Mouse (Mus musculus): ENCODE measurements at regions not wholly inside any gene's neighbourhood (a gene's known extent, or its start where the extent isn't known, plus 50 kb on each side); places are given as distances from the start of the nearest gene placed in this dataset.
"Not testable (repeated sequence)": the region's sequence is repeated elsewhere in the genome, so short reads cannot be mapped to it uniquely, and the experiment has no call there.

GRCm38 (mm10) chr11:15027213-15027612 lies 428.1 kb downstream of the Pom121l12 start:
- TF ChIP-seq ZNF384 (IDR thresholded peaks at IDR 0.05; ENCODE audit: low read depth, low read length) (no peak), ZC3H11A (IDR thresholded peaks at IDR 0.05; ENCODE audit: borderline replicate concordance, low read depth, low read length) (no peak), MAFK (IDR thresholded peaks at IDR 0.05; ENCODE audit: insufficient read depth, low read depth, low read length) (no peak), HCFC1 (IDR thresholded peaks at IDR 0.05; ENCODE audit: borderline replicate concordance, insufficient read depth, low read length) (no peak)
- in situ Hi-C loops (cut with MboI; ENCODE audit: low sequenced_read_pairs in 2 of 2, unreplicated experiment in 2 of 2), result no loop called here
- H3K36me3 ChIP-seq (ENCODE audit: control insufficient read depth, insufficient read depth, low read length, poor library complexity, severe bottlenecking), result no peaks in the 10 kb centered on the region

GRCm38 (mm10) chr11:15042168-15042567 lies 443.1 kb downstream of the Pom121l12 start:
- TF ChIP-seq MAFK (IDR thresholded peaks at IDR 0.05; ENCODE audit: insufficient read depth, low read depth, low read length) (no peak), ZNF384 (IDR thresholded peaks at IDR 0.05; ENCODE audit: low read depth, low read length) (no peak)
- in situ Hi-C loops (cut with MboI; ENCODE audit: low sequenced_read_pairs in 2 of 2, unreplicated experiment in 2 of 2), result no loop called here

More at GRCm38 (mm10) chr11:15027213-15027612, 428.1 kb downstream of the Pom121l12 start:
- Histone ChIP-seq H3K4me3 (ENCODE audit: insufficient read depth in 1 of 2, low read depth in 1 of 2, low read length in 2 of 2, poor library complexity in 1 of 2, severe bottlenecking in 1 of 2) (no peak overlapping the region), H3K27ac (ENCODE audit: insufficient read depth, low read depth, low read length, poor library complexity, severe bottlenecking) (no peak overlapping the region), H3K9ac (ENCODE audit: insufficient read depth, low read depth, low read length, poor library complexity, severe bottlenecking) (no peak overlapping the region), H3K9me3 (ENCODE audit: control insufficient read depth, insufficient read depth, low read depth, low read length) (peaks cover 2% of the 10 kb centered on the region; the same call in 1 of the 2 replicates), H3K4me1 (ENCODE audit: control insufficient read depth in 2 of 2, insufficient read depth in 2 of 2, low read length in 2 of 2, poor library complexity in 1 of 2) (no peaks in the 10 kb centered on the region)
- no peak for DNase-seq (ENCODE audit: low read depth, low spot score)

GRCm38 (mm10) chr11:15088918-15089645 lies 490.0 kb downstream of the Pom121l12 start:
- in situ Hi-C loops (cut with MboI; ENCODE audit: low sequenced_read_pairs in 2 of 2, unreplicated experiment in 2 of 2), result not testable (repeated sequence)

More at GRCm38 (mm10) chr11:15042168-15042567, 443.1 kb downstream of the Pom121l12 start:
- no peak overlapping the region for H3K4me3 ChIP-seq (ENCODE audit: insufficient read depth in 1 of 2, low read depth in 1 of 2, low read length in 2 of 2, poor library complexity in 1 of 2, severe bottlenecking in 1 of 2)
- H3K27ac ChIP-seq (ENCODE audit: insufficient read depth, low read depth, low read length, poor library complexity, severe bottlenecking), result no peak overlapping the region
- H3K36me3 ChIP-seq (ENCODE audit: control insufficient read depth, insufficient read depth, low read length, poor library complexity, severe bottlenecking), result no peaks in the 10 kb centered on the region
- H3K9ac ChIP-seq (ENCODE audit: insufficient read depth, low read depth, low read length, poor library complexity, severe bottlenecking), result no peak overlapping the region
- H3K9me3 ChIP-seq (ENCODE audit: control insufficient read depth, insufficient read depth, low read depth, low read length), result no peaks in the 10 kb centered on the region
- no peak for DNase-seq (ENCODE audit: low read depth, low spot score)
- H3K4me1 ChIP-seq (ENCODE audit: control insufficient read depth in 2 of 2, insufficient read depth in 2 of 2, low read length in 2 of 2, poor library complexity in 1 of 2), result no peaks in the 10 kb centered on the region

GRCm38 (mm10) chr11:15096900-15097299 lies 497.8 kb downstream of the Pom121l12 start:
- in situ Hi-C loops (cut with MboI; ENCODE audit: low sequenced_read_pairs in 2 of 2, unreplicated experiment in 2 of 2), result no loop called here
- TF ChIP-seq CHD2 (IDR thresholded peaks at IDR 0.05; ENCODE audit: low read depth, low read length), result no peak
- no peak for TF ChIP-seq ZNF384 (IDR thresholded peaks at IDR 0.05; ENCODE audit: low read depth, low read length)
- TF ChIP-seq ZC3H11A (IDR thresholded peaks at IDR 0.05; ENCODE audit: borderline replicate concordance, low read depth, low read length), result no peak
- no peak for TF ChIP-seq HCFC1 (IDR thresholded peaks at IDR 0.05; ENCODE audit: borderline replicate concordance, insufficient read depth, low read length)
- no peak for TF ChIP-seq MAFK (IDR thresholded peaks at IDR 0.05; ENCODE audit: insufficient read depth, low read depth, low read length)
- Histone ChIP-seq H3K4me1 (ENCODE audit: control insufficient read depth in 2 of 2, insufficient read depth in 2 of 2, low read length in 2 of 2, poor library complexity in 1 of 2) (no peaks in the 10 kb centered on the region), H3K9ac (ENCODE audit: insufficient read depth, low read depth, low read length, poor library complexity, severe bottlenecking) (no peak overlapping the region), H3K9me3 (ENCODE audit: control insufficient read depth, insufficient read depth, low read depth, low read length) (no peaks in the 10 kb centered on the region), H3K27ac (ENCODE audit: insufficient read depth, low read depth, low read length, poor library complexity, severe bottlenecking) (no peak overlapping the region), H3K36me3 (ENCODE audit: control insufficient read depth, insufficient read depth, low read length, poor library complexity, severe bottlenecking) (no peaks in the 10 kb centered on the region), H3K4me3 (ENCODE audit: insufficient read depth in 1 of 2, low read depth in 1 of 2, low read length in 2 of 2, poor library complexity in 1 of 2, severe bottlenecking in 1 of 2) (no peak overlapping the region)
- DNase-seq (ENCODE audit: low read depth, low spot score), result no peak

More at GRCm38 (mm10) chr11:15088918-15089645, 490.0 kb downstream of the Pom121l12 start:
- not testable (repeated sequence) for DNase-seq (ENCODE audit: low read depth, low spot score); H3K9ac ChIP-seq (ENCODE audit: insufficient read depth, low read depth, low read length, poor library complexity, severe bottlenecking); H3K4me3 ChIP-seq (ENCODE audit: insufficient read depth in 1 of 2, low read depth in 1 of 2, low read length in 2 of 2, poor library complexity in 1 of 2, severe bottlenecking in 1 of 2); H3K36me3 ChIP-seq (ENCODE audit: control insufficient read depth, insufficient read depth, low read length, poor library complexity, severe bottlenecking); H3K9me3 ChIP-seq (ENCODE audit: control insufficient read depth, insufficient read depth, low read depth, low read length); H3K4me1 ChIP-seq (ENCODE audit: control insufficient read depth in 2 of 2, insufficient read depth in 2 of 2, low read length in 2 of 2, poor library complexity in 1 of 2)
- H3K27ac ChIP-seq (ENCODE audit: insufficient read depth, low read depth, low read length, poor library complexity, severe bottlenecking), result peak overlapping the region; percentile 81

- DNase-seq (ENCODE audit: low read depth, low spot score), result no peak
- H3K4me3 ChIP-seq (ENCODE audit: insufficient read depth in 1 of 2, low read depth in 1 of 2, low read length in 2 of 2, poor library complexity in 1 of 2, severe bottlenecking in 1 of 2), result no peak overlapping the region
- H3K9me3 ChIP-seq (ENCODE audit: control insufficient read depth, insufficient read depth, low read depth, low read length), result no peaks in the 10 kb centered on the region
- in situ Hi-C loops (cut with MboI; ENCODE audit: low sequenced_read_pairs in 2 of 2, unreplicated experiment in 2 of 2), result no loop called here
- H3K27ac ChIP-seq (ENCODE audit: insufficient read depth, low read depth, low read length, poor library complexity, severe bottlenecking), result no peak overlapping the region
- no peaks in the 10 kb centered on the region for H3K36me3 ChIP-seq (ENCODE audit: control insufficient read depth, insufficient read depth, low read length, poor library complexity, severe bottlenecking)
- no peak overlapping the region for H3K9ac ChIP-seq (ENCODE audit: insufficient read depth, low read depth, low read length, poor library complexity, severe bottlenecking)
- TF ChIP-seq CHD2 (IDR thresholded peaks at IDR 0.05; ENCODE audit: low read depth, low read length) (no peak), MAFK (IDR thresholded peaks at IDR 0.05; ENCODE audit: insufficient read depth, low read depth, low read length) (no peak), ZNF384 (IDR thresholded peaks at IDR 0.05; ENCODE audit: low read depth, low read length) (no peak), ZC3H11A (IDR thresholded peaks at IDR 0.05; ENCODE audit: borderline replicate concordance, low read depth, low read length) (no peak), HCFC1 (IDR thresholded peaks at IDR 0.05; ENCODE audit: borderline replicate concordance, insufficient read depth, low read length) (no peak)
- H3K4me1 ChIP-seq (ENCODE audit: control insufficient read depth in 2 of 2, insufficient read depth in 2 of 2, low read length in 2 of 2, poor library complexity in 1 of 2), result no peaks in the 10 kb centered on the region
These were observed 509.0 kb downstream of the Pom121l12 start for GRCm38 (mm10) chr11:15108046-15108445.
